Mouse (Mus musculus): ENCODE measurements at regions not wholly inside any gene's neighbourhood (a gene's known extent, or its start where the extent isn't known, plus 50 kb on each side); places are given as distances from the start of the nearest gene placed in this dataset.

- TF ChIP-seq CTCF (IDR thresholded peaks at IDR 0.05; ENCODE audit: insufficient read depth, low read length) (no peak), POLR2A (IDR thresholded peaks at IDR 0.05; ENCODE audit: borderline replicate concordance, extremely low read depth, low read depth, low read length) (no peak)
Measured at GRCm38 (mm10) chr13:47748906-47749305, 512.1 kb upstream of the Id4 start.
